Mouse (Mus musculus) frontal cortex, adult 2 months (tissue): ENCODE data around the gene Rcor1. TPM values are rescaled to one million over a fixed set of nuclear protein-coding genes. Genes with fewer than 3 reads are reported as not detected.
A peak's percentile ranks its signal among the peaks of the same experiment; 100 is the strongest.

Experiments used
- DNase-seq, 2 experiments: peaks; one replicate each; pipeline ENCODE4 v3.0.0; 2022; ENCODE audit warnings: low spot score in 1 of 2; ENCODE audit errors: extremely low spot score in 1 of 2
- polyA plus RNA-seq: library from polyadenylated mRNA; depleted of rRNA; stranded (reverse); fragments of >200 nt; gene quantifications from 2 replicates; pipeline ENCODE4 v1.2.3, GENCODE M21; 2012; rRNA removed

Gene Rcor1
- polyA plus RNA-seq, 1 experiment, result 13.4 TPM

DNA sequence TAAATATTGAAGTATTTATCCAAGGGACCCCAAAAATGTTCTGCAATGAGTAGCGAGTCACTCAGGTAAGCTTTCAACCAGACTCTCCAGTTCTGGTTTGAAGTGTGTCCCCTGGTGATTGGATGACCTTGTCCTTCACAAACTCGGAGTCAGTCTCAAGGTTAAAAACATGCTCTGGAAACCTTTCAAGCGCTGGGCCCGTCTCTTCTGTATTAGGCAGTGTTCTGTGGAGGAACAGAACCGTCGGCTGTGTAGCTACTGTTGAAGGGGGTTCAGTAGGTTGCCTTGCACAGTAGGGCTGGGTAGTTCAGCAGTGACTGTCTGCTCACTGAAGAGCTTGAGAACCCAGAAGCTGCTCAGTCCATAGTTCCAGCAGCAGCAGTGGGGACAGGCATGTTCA is 115.5 kb downstream of the Rcor1 start:
- DNase-seq, result no peak

DNA sequence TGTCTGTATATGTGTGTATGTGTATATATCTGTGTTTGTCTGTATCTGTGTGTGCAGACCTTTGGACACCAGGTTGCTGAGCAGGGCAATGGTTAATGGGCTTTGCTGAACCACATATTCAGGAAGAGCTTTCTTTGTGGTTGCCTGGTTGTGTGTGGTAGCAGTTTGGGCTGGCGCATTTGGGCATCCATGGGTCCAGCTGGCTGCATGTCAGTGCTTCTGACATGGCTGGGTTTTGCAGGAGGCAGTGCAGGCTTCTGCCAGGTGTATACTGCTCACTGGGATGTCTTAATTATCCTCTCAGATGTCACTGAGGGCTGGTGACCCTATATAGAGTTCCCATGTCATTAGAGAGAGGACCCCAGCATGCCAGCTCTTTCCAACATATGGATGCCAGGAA is 116.6 kb downstream of the Rcor1 start:
- DNase-seq, result no peak

DNA sequence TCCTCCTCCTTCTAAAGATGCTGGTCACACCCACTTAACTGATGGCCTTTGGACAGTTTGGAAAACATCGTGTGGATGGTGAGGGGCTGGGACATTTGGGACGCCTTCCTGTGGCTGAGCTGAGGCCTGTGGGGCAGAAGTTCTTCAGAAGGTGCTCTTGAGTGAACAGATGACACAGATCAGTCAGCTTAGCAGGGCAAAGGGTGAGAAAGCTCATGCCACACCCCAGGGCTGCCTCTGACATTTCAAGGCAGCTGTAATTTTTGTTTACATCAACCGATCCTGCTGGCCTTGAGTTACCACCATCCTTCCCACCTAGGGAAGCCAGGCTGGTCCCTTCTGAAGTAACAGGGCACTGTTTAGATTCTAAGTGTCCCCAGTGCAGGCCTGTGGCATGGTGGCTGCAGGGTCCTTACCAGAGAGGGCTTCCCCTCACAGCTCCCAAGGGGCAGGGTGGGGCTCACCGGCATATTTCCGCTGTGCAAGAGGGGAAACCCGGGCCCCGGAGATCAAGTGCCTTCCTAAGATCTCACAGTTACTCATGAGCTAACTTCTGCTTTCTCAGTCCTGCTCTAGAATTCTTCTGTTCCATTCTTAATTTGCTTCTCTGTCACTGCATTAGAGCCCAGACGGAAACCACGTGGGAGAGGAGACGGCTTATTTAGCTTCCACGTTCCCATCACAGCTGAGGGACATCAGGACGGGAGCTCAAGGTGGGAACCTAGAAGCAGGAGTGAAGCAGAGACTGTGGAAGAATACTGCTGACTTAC is 120.7 kb downstream of the Rcor1 start:
- no peak for DNase-seq

DNA sequence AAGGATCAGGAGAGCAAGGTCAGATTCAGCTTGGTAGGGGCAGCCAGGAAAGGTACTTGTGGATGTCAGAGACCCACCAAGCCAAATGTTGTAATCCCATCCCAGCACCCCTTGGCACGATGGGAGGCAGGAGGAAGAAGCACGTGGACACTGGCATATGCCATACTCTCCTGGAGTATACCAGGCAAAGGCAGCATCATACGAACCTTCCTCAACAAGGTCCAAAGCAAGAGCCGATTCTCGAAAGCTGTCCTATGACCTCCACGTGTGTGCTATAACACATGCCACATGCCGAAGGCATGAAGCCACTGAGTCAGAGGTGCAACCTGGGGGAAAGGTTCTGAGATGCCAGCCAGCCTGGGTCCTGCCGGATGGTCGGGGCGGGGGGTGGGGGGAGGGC is 121.7 kb downstream of the Rcor1 start:
- DNase-seq, result no peak

DNA sequence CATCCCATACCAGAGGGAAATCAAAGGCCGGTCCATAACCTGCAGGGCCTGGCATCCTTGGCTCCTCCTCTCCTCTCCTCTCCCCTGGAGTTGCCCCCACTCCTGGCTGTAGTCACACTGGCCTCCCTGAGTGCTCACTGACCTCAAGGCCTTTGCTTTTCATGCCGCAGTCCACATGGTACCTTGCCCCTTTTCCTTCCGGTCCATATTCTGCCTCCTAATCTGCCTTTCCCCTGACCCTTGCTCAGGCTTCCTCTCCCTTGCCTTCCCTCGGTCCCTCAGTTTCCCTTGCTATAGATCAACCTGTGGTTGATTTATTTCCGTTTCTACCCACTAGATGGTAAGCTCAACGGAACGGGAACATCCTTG is 122.8 kb downstream of the Rcor1 start:
- no peak for DNase-seq

DNA sequence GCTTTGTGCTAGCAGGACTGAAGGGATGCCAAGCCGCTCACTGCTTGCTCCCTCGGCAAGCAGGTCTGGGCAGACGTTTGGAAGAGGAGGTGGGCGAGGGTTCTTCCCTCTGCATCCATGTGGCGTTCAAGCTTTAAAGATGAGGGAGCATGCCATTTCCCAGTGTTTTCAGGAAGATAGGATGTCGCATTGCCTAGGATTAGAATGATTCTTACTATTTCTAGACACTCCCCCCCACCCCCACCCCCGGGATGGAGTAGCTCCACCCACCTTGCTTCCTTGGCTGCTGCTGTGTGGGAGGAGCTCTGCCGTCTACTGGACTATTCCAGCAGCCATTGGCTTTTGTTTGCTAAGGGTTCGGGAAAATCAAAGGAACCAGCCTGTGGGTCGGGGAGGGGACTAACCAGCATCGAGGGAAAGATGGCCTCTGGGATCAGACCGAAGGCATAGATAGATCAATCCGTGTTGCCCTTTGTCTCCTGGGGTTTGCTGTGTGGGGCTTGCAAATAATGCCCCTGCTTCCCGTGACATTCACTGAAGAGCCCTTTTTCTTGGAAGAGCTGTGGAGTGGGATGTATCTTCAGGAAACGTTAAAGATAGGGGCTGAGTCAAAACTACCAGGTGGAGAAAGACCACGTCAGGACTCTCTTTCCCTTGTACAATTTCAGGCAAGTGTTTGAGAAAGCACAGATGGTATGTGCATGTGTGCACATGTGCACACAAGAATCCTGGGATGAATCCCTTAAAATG is 123.3 kb downstream of the Rcor1 start:
- DNase-seq, result peak; percentile 42 to 66

DNA sequence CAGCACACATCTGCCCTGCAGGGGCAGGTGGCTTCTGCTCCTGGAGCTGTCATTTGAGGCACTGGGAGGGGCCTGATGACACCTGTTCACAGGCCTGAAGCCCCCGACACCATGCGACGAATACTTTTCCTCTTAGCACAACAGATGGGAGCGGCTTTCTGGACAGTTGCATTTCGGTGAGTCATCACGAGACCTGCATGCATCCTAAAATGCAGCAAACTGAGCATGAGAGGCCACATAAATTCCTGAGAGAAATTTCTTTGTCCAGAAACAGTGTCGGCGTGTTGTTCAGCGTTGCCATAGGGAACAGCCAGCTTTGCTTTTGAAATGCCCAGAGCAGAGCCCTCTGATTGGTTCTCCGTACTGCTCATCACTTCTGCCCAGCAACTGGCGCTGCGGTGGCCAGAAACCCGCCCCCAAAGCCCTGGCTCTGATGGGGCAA is 125.2 kb downstream of the Rcor1 start:
- DNase-seq, result peak; percentile 84 to 92

DNA sequence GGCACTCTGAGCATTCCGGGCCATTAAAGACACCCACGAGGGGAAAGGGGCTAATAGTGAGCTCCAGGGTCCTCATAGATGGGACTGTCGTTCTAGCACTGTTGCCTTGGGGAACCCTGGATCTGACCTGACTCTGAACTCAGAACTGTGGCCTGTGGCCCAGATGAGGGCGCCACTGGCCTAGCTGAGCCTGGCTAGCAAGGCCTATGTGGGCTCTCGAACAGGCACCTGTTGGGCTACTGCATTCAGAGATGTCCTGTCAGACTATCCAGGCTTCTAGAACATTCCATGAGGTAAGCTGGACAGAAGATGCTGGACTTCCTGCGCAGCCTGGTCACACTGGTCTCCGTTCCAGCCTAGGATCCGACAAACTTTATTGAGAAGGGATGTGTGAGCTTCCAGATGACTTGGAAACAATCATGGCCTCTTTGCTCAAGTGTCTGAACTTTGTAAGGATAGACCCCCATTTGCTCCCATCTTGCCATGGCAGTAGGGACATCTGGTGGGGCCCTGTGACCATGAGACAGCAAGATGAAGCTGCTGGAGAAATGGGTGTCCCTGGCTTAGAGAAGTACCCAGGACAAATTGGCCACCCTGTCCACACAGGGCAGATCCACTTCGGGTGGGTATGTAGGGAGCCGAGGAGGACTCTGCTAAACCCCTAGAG is 126.1 kb downstream of the Rcor1 start:
- DNase-seq, result peak in 1 of 2 experiments; percentile 52

Other genes with a start within 250 kb of the Rcor1 start
- 14.0 and 14.2 TPM in 2 replicates for gene Mok, start 198.4 kb upstream of the Rcor1 start, polyA plus RNA-seq
- 7.7 and 7.8 TPM in 2 replicates for gene Zfp839, start 189.1 kb upstream of the Rcor1 start, polyA plus RNA-seq
- gene Cinp, start 150.2 kb upstream of the Rcor1 start, polyA plus RNA-seq, result 106 TPM in 2 replicates
- 27.6 and 29.4 TPM in 2 replicates for gene Tecpr2, start 150.1 kb upstream of the Rcor1 start, polyA plus RNA-seq
- 25.5 and 30.5 TPM in 2 replicates for gene Ankrd9, start 60.3 kb upstream of the Rcor1 start, polyA plus RNA-seq
- gene Traf3, start 127.0 kb downstream of the Rcor1 start, polyA plus RNA-seq, result 28.0 and 28.5 TPM in 2 replicates
- gene 4930595D18Rik, start 145.1 kb downstream of the Rcor1 start, polyA plus RNA-seq, result not detected in 2 replicates
- 11.3 and 15.5 TPM in 2 replicates for gene Amn, start 231.7 kb downstream of the Rcor1 start, polyA plus RNA-seq